Mouse (Mus musculus) lung, postnatal 36 days (tissue): ENCODE results near the gene Tmed6.
"Not testable (repeated sequence)": the region's sequence is repeated elsewhere in the genome, so short reads cannot be mapped to it uniquely, and the experiment has no call there.

Source experiments
- DNase-seq: peaks from one replicate; pipeline ENCODE4 v3.0.0; 2022; ENCODE audit warnings: mixed read lengths

The Tmed6 gene

GRCm38 (mm10) chr8:107073706-107074105, 8.3 kb upstream of the Tmed6 start:
- DNase-seq = no peak

- no peak for DNase-seq
Observed at GRCm38 (mm10) chr8:107062613-107063012, 2.8 kb downstream of the Tmed6 start.

- no peak for DNase-seq
Observed at GRCm38 (mm10) chr8:107056973-107057369, 8.5 kb downstream of the Tmed6 start.

GRCm38 (mm10) chr8:107056076-107056972, 9.1 kb downstream of the Tmed6 start, which contains the start of the genes Cog8 and Nip7:
Gene Cog8 (minus strand): TSS chr8:107056689.
Gene Nip7 (plus strand): TSS chr8:107056877.
- DNase-seq = peak; percentile 98

GRCm38 (mm10) chr8:107052046-107052445, 13.4 kb downstream of the Tmed6 start:
- no peak for DNase-seq

GRCm38 (mm10) chr8:107049480-107049879, 16.0 kb downstream of the Tmed6 start:
- DNase-seq = no peak

GRCm38 (mm10) chr8:107048061-107048941, 17.1 kb downstream of the Tmed6 start, which contains the start of gene Pdf:
Gene Pdf (minus strand): TSS chr8:107048614.
- peak; percentile 82 for DNase-seq

- DNase-seq = no peak
Observed at GRCm38 (mm10) chr8:107046976-107047375, 18.5 kb downstream of the Tmed6 start.

GRCm38 (mm10) chr8:107045478-107045877, 20.0 kb downstream of the Tmed6 start:
- DNase-seq = no peak

GRCm38 (mm10) chr8:107040632-107041031, 24.8 kb downstream of the Tmed6 start:
- no peak for DNase-seq

GRCm38 (mm10) chr8:107036626-107037025, 28.8 kb downstream of the Tmed6 start:
- no peak for DNase-seq

- no peak for DNase-seq
Observed at GRCm38 (mm10) chr8:107035641-107036040, 29.8 kb downstream of the Tmed6 start.

- DNase-seq = not testable (repeated sequence)
Observed at GRCm38 (mm10) chr8:107033609-107034008, 31.8 kb downstream of the Tmed6 start.

- peak; percentile 20 for DNase-seq
Observed at GRCm38 (mm10) chr8:107031577-107032090, 33.8 kb downstream of the Tmed6 start.

- DNase-seq = peak; percentile 98
Observed at GRCm38 (mm10) chr8:107030650-107031576, 34.5 kb downstream of the Tmed6 start, which contains the start of gene Vps4a. Gene Vps4a (plus strand): TSS chr8:107031222.

- no peak for DNase-seq
Observed at GRCm38 (mm10) chr8:107030058-107030457, 35.4 kb downstream of the Tmed6 start.

GRCm38 (mm10) chr8:107029310-107029709, 36.1 kb downstream of the Tmed6 start:
- no peak for DNase-seq

GRCm38 (mm10) chr8:107023479-107023878, 42.0 kb downstream of the Tmed6 start:
- DNase-seq = no peak

- DNase-seq = no peak
Observed at GRCm38 (mm10) chr8:107014915-107015314, 50.5 kb downstream of the Tmed6 start.

GRCm38 (mm10) chr8:107012666-107013065, 52.8 kb downstream of the Tmed6 start:
- no peak for DNase-seq
